Mouse (Mus musculus): Measurements from ENCODE around the gene Arhgap22. TPM values are rescaled to one million over a fixed set of nuclear protein-coding genes. Genes with fewer than 3 reads are reported as not detected.

Gene Arhgap22
- polyA plus RNA-seq, 1 experiment: 39.5 TPM

DNA sequence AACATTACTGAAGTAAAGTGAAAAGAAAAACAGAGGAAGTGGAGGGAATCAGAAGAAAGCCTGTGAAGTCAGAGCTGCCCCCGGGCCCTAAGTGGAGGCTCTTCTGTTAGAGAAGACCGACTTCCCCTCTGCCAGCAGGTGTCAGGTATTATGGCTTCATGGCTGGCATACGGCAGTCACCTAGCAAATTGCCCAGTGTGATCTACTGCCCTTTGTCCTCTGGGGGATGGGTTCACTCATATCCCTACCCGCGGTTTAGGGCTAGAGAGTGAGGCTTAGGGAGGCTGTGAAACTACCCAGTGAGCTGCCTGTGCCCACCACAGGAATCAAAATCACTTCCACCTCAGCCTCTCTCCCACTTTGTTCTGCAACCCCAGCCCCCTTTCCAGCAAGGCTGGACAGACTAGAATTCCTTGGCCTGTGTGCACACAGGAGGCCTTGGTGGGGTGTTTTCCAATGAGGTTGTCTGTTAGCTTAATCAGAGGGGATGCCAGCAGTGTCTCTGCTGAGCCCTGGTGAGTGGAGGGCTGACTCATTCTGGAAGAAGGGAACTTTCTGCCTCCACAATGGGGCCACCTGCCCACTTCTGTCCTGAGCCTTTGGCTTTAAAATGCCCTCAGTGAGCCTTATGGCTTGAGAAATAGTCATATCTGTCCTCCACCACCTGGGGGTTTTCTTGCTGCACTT lies 1.4 kb upstream of the Arhgap22 start:
- no peak for TF ChIP-seq CTCF (IDR thresholded peaks at IDR 0.05; ENCODE audit: low read depth, low read length)
- no peak for TF ChIP-seq POLR2A (IDR thresholded peaks at IDR 0.05; ENCODE audit: borderline replicate concordance, low read depth, low read length)
- Histone ChIP-seq H3K4me1 (ENCODE audit: control insufficient read depth, insufficient read depth, low read length) (peaks cover 24% of the 10 kb centered on the region), H3K27ac (ENCODE audit: insufficient read depth, low read depth, low read length) (no peak overlapping the region), H3K4me3 (ENCODE audit: insufficient read depth, low read length) (no peak overlapping the region)

DNA sequence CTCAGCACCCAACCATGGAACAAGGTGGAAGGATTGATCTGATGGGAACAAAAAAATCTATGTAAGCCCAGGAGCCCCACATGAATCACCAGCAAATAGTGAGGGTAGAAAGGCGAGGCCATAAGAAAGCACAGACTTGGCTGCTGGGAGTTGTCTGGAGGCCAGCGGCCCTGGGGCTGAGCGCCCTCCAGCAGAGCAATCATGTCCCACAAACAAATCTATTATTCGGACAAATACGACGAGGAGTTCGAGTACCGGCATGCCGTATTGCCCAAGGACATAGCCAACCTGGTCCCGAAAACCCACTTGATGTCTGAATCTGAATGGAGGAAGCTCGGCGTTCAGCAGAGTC lies 892 bp upstream of the Arhgap22 start:
- H3K27ac ChIP-seq (ENCODE audit: insufficient read depth, low read depth, low read length): no peak overlapping the region

DNA sequence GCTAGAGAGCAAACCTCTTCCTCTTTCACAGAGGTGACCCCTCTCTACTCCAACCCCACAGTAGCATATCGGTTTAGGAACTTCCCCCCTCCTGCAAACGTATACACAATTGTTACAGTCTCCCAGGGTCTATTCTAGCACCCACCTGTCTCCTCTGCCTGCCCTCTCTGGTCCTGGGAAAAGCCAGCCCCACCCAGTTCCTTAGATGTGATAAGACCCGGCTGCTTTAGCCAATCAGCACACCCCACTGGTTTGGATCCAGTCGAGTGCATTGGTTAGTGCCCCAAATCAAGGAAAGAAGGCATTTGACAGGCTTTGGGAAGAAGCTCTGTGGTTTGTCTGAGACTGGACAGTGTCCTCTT lies 922 bp downstream of the Arhgap22 start:
- TF ChIP-seq CTCF (IDR thresholded peaks at IDR 0.05; ENCODE audit: low read depth, low read length): no peak
- TF ChIP-seq POLR2A (IDR thresholded peaks at IDR 0.05; ENCODE audit: borderline replicate concordance, low read depth, low read length): no peak
- Histone ChIP-seq H3K4me3 (ENCODE audit: insufficient read depth, low read length) (no peak overlapping the region), H3K27ac (ENCODE audit: insufficient read depth, low read depth, low read length) (peak overlapping the region; percentile 42), H3K4me1 (ENCODE audit: control insufficient read depth, insufficient read depth, low read length) (peaks cover 45% of the 10 kb centered on the region)

More for the DNA sequence above, 892 bp upstream of the Arhgap22 start:
- peaks cover 28% of the 10 kb centered on the region for H3K4me1 ChIP-seq (ENCODE audit: control insufficient read depth, insufficient read depth, low read length)
- H3K4me3 ChIP-seq (ENCODE audit: insufficient read depth, low read length): no peak overlapping the region
- TF ChIP-seq POLR2A (IDR thresholded peaks at IDR 0.05; ENCODE audit: borderline replicate concordance, low read depth, low read length) (no peak), CTCF (IDR thresholded peaks at IDR 0.05; ENCODE audit: low read depth, low read length) (no peak)

DNA sequence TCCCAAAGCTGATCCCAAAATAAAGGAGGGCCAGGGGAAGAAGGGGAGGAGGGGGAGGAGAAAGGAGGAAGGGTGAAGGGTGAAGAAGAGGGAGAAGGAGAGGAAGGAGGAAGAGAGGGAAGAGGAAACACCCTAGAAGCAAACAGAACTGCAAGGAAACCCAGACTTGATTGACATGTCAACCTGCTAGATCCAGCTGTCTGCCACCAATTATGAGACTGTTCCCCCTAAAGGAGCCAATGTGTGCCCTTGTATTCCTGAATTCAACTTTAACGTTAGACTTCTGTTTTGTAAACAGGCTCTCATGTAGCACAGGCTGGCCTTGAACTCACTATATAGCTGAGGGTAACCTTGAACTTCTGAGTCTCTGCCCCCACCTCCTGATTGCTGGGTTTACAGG lies 1.3 kb downstream of the Arhgap22 start:
- H3K4me1 ChIP-seq (ENCODE audit: control insufficient read depth, insufficient read depth, low read length): peaks cover 49% of the 10 kb centered on the region
- peak overlapping the region; percentile 90 for H3K27ac ChIP-seq (ENCODE audit: insufficient read depth, low read depth, low read length)
- TF ChIP-seq POLR2A (IDR thresholded peaks at IDR 0.05; ENCODE audit: borderline replicate concordance, low read depth, low read length) (no peak), CTCF (IDR thresholded peaks at IDR 0.05; ENCODE audit: low read depth, low read length) (no peak)
- no peak overlapping the region for H3K4me3 ChIP-seq (ENCODE audit: insufficient read depth, low read length)

DNA sequence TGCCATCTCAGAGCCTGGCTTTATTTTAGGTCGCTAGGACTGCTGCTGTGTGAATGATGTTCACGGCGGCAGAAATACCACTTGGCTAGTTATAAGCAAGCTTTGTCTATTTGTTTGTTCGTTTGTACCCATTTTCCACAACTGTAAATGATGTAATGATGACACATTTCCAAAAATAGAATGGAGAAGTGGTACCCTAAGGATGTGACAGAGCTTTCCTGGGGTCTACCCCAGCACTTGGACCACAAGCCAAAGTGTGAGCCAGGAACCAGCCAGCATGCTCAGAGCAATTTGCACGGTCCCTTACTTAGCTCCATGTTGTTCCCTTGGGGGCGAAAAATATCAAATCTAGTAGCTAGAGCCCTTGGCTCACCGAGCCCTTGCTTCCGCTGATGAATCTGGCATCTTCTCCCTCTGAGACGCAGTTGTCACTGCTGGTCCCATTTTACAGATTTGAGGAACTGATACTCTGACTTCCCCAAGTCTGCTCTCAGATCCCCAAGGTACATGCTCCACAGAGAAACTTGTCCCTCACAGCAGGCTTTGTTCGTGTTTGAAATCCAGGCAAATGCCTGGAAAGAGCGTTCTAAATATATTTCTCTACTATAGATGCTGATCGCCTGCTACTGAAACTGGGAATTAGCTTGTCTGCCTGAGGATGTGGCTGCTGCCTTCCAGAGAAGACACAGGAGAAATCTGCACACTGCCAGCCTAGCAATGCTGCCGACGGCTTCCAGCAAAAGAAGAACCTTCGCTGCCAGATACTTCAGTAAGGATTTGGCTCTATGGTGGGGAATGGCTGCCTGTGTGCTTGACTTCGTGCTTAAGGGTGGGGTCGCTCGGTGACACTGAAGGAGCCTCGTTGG lies 2.8 kb downstream of the Arhgap22 start:
- peak overlapping the region; percentile 70 for H3K4me3 ChIP-seq (ENCODE audit: insufficient read depth, low read length)
- H3K4me1 ChIP-seq (ENCODE audit: control insufficient read depth, insufficient read depth, low read length): peaks cover 49% of the 10 kb centered on the region
- peak overlapping the region; percentile 90 for H3K27ac ChIP-seq (ENCODE audit: insufficient read depth, low read depth, low read length)
- no peak; the same call in 1 of the 2 replicates for TF ChIP-seq CTCF (IDR thresholded peaks at IDR 0.05; ENCODE audit: low read depth, low read length)
- TF ChIP-seq POLR2A (IDR thresholded peaks at IDR 0.05; ENCODE audit: borderline replicate concordance, low read depth, low read length): no peak

DNA sequence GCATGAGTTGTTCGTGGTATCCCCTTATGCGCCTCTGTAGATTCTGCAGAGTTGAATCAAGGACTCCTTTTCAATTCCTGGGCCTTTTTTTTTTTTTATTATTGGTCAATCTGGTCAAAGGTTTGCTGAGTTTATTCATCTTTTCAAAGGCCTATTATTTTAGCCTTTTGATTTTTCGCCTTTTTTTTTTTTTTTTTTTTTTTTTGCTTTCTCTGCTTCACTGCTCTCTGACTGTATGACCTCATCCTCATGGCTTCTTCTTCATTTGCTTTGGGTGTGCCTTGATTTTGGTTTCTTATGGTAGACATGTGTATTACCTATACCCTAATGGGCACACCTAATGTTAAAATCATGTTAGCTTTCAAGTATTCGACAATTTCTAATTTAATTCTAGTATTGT lies 11.4 kb downstream of the Arhgap22 start:
- peaks cover 16% of the 10 kb centered on the region for H3K4me1 ChIP-seq (ENCODE audit: control insufficient read depth, insufficient read depth, low read length)
- no peak overlapping the region for H3K27ac ChIP-seq (ENCODE audit: insufficient read depth, low read depth, low read length)

DNA sequence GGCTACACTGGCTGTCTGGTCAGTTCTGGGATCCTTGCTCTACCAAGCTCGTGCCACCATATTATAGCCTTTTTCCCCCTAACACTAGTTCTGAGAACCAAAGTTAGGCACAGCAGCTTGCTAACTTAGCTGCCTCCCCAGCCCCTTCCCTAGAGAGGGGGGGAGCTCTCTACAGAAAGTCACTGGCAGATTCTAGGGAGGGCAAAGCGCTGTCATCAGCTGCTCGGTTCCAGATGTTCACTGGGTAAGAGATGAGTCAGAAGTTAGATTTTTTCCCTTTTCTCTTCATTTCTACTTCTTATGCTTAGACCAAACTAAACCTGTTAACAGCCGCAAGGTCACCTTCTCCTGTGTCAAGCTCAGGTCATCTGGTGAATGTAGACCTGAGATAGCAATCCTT lies 16.8 kb downstream of the Arhgap22 start:
- Histone ChIP-seq H3K27ac (ENCODE audit: insufficient read depth, low read depth, low read length) (peak overlapping the region; percentile 86), H3K4me1 (ENCODE audit: control insufficient read depth, insufficient read depth, low read length) (peaks cover 65% of the 10 kb centered on the region), H3K4me3 (ENCODE audit: insufficient read depth, low read length) (no peak overlapping the region)
- TF ChIP-seq CTCF (IDR thresholded peaks at IDR 0.05; ENCODE audit: low read depth, low read length) (no peak), POLR2A (IDR thresholded peaks at IDR 0.05; ENCODE audit: borderline replicate concordance, low read depth, low read length) (no peak)

More for the DNA sequence above, 11.4 kb downstream of the Arhgap22 start:
- H3K4me3 ChIP-seq (ENCODE audit: insufficient read depth, low read length): no peak overlapping the region
- no peak for TF ChIP-seq POLR2A (IDR thresholded peaks at IDR 0.05; ENCODE audit: borderline replicate concordance, low read depth, low read length)
- no peak for TF ChIP-seq CTCF (IDR thresholded peaks at IDR 0.05; ENCODE audit: low read depth, low read length)

DNA sequence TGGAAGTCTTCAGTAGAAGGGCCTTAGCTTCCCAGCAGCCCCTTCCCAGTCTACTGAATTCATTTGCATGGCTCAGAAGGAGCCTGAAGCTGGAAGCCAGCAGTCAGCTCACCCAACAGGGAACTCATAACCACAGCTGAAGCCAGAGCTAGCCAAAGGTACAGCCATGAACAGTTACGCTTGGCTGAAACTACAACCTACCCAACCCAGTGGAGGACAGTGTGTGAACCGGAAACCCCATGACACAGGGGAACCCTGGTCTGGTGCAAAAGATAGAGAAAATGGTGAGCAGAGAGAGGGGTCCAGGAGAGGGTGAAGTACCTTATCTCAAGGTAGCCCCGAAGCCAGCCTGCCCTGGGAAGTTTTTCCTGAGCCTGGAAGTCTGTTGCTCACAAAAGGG lies 17.5 kb downstream of the Arhgap22 start:
- no peak for TF ChIP-seq POLR2A (IDR thresholded peaks at IDR 0.05; ENCODE audit: borderline replicate concordance, low read depth, low read length)
- no peak for TF ChIP-seq CTCF (IDR thresholded peaks at IDR 0.05; ENCODE audit: low read depth, low read length)
- Histone ChIP-seq H3K4me3 (ENCODE audit: insufficient read depth, low read length) (peak overlapping the region; percentile 22), H3K4me1 (ENCODE audit: control insufficient read depth, insufficient read depth, low read length) (peaks cover 70% of the 10 kb centered on the region), H3K27ac (ENCODE audit: insufficient read depth, low read depth, low read length) (peak overlapping the region; percentile 86)

DNA sequence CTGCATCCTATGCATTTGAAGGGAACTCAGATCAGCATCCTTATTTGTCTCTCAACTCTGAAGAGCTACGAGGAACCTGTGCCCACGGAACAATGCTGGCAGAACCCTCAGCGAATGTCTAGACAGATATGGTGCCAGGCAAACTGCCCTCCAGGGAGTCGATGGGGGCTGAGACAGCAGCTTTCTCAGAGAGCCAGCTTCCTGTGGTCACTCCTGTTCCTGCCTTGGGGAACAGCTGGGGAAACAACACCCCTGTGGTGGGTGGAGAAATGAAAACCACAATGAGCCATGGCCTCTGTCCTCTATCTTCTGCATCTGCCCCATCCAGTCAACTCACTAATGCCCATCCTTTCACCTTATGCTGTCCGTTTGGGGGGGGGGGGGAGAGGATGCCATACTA lies 18.2 kb downstream of the Arhgap22 start:
- Histone ChIP-seq H3K27ac (ENCODE audit: insufficient read depth, low read depth, low read length) (peak overlapping the region; percentile 86), H3K4me3 (ENCODE audit: insufficient read depth, low read length) (peak overlapping the region; percentile 22), H3K4me1 (ENCODE audit: control insufficient read depth, insufficient read depth, low read length) (peaks cover 72% of the 10 kb centered on the region)
- TF ChIP-seq POLR2A (IDR thresholded peaks at IDR 0.05; ENCODE audit: borderline replicate concordance, low read depth, low read length): no peak
- no peak for TF ChIP-seq CTCF (IDR thresholded peaks at IDR 0.05; ENCODE audit: low read depth, low read length)

DNA sequence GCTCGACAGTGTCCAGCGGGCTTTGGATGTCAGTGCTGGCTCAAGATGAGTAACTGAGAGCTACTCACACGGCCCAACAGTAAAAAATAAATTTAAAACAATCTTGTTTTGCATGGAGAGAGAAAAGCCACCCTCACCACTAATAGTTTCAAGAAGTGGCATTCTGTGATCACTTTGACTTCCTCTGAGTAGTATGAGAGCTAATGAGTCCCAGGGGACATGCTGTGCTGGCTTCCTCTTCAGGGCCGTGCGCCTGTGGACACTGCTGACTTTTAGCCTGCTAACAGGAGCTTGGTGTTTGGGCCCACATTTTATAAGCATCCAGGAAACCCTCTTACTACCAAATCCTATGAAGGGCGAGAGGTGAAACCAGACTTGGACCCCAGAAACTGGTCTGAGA lies 21.8 kb downstream of the Arhgap22 start:
- H3K4me3 ChIP-seq (ENCODE audit: insufficient read depth, low read length): no peak overlapping the region
- peak overlapping the region; percentile 63 for H3K27ac ChIP-seq (ENCODE audit: insufficient read depth, low read depth, low read length)
- H3K4me1 ChIP-seq (ENCODE audit: control insufficient read depth, insufficient read depth, low read length): peaks cover 70% of the 10 kb centered on the region
- TF ChIP-seq CTCF (IDR thresholded peaks at IDR 0.05; ENCODE audit: low read depth, low read length) (no peak), POLR2A (IDR thresholded peaks at IDR 0.05; ENCODE audit: borderline replicate concordance, low read depth, low read length) (no peak)
